Mouse (Mus musculus): Measurements from ENCODE around the gene Thsd7b. TPM values are rescaled to one million over a fixed set of nuclear protein-coding genes. Genes with fewer than 3 reads are reported as not detected.

The Thsd7b gene
- polyA plus RNA-seq, 1 experiment from 2014 or later: 3.3 TPM

DNA sequence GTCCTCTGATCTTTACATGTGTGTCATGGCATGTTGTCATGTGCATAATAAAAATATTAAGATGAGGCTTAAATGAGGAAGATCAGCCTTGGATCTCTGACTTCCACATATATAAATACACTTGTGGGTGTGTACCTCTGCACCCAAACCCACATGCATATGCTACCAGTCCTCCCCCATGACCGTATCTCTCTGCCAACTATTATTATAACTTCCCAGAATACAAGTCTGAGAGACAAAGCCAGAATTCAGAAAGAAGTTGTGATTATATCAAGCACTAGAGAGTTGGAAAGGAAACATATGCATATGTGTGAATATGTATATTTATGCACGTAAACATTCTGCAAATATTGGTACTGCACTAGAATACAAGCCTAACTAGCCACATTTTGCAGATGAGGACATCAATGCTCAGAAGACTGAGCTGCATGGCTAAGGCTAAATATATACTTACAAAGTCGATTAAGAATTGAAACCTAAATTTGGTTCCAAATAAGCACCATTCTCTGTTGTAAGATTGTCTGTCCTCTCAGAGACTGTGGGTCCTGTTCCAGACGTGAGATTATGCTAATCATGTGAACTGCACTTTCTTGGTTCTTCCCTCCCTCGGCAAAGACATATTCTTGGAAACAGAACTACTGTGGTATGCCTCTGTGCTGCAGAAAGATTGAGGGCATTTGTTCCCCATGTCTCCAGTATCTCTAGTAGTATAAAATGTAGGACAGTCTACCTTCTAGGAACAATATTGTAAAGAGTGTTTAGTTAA is 211.3 kb downstream of the Thsd7b start:
- no peak overlapping the region for H3K4me3 ChIP-seq (ENCODE audit: low read depth, low read length)
- H3K27me3 ChIP-seq (ENCODE audit: control insufficient read depth, insufficient read depth, low read length): no peaks in the 10 kb centered on the region
- DNase-seq (ENCODE audit: low spot score, missing footprints) (no peak), ATAC-seq (ENCODE audit: low FRiP score) (no peak)
- H3K36me3 ChIP-seq (ENCODE audit: control insufficient read depth, insufficient read depth, low read length): no peaks in the 10 kb centered on the region
- WGBS: 75% methylated on average over 5 of the region's 5 CpGs
- H3K4me2 ChIP-seq: no peak overlapping the region
- H3K9me3 ChIP-seq (ENCODE audit: control insufficient read depth, low read length): no peaks in the 10 kb centered on the region
- no peaks in the 10 kb centered on the region for H3K4me1 ChIP-seq (ENCODE audit: control insufficient read depth, insufficient read depth, low read length)
- H3K27ac ChIP-seq (ENCODE audit: low read depth, low read length): no peak overlapping the region
- H3K9ac ChIP-seq (ENCODE audit: low read length): no peak overlapping the region

DNA sequence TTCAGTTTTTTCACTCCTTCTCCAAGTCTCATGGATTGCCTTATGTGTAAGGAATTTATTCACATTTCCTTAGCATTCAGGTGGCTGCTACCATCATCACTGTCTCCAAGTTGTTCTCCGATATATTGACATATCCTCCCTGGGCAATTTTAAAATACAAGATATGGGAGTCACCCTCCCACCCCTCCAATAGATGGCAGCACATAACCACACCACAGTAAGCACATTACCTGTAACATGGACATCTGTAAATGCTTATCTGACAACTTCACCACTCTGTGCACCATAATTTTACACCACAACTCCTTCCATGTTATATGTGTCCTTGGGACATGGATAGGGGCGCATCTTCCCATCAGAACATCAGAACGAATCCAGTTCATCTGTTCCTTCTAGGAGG is 218.0 kb downstream of the Thsd7b start:
- ATAC-seq (ENCODE audit: low FRiP score) (no peak), DNase-seq (ENCODE audit: low spot score, missing footprints) (no peak)

DNA sequence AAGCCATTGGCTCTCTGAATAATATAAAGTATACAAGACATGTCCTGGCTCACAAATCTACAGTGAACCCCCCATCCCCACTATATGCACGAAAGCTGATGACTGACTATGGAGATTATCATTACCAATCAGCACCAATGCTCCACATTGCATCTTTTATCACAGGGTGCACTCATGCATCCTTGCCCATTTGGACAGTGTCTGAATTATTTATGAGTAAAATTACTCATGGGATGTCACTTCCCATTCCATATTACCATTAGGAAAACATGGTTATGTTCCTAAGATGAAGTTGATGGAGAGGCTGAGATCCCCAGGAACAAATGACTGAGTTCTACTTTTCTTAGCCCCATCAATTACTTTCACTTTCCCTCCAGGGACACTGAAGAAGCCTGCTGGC is 220.8 kb downstream of the Thsd7b start:
- Histone ChIP-seq H3K27ac (ENCODE audit: low read depth, low read length) (no peak overlapping the region), H3K27me3 (ENCODE audit: control insufficient read depth, insufficient read depth, low read length) (no peaks in the 10 kb centered on the region), H3K4me1 (ENCODE audit: control insufficient read depth, insufficient read depth, low read length) (no peaks in the 10 kb centered on the region), H3K4me2 (no peak overlapping the region), H3K9ac (ENCODE audit: low read length) (no peak overlapping the region), H3K4me3 (ENCODE audit: low read depth, low read length) (no peak overlapping the region), H3K36me3 (ENCODE audit: control insufficient read depth, insufficient read depth, low read length) (no peaks in the 10 kb centered on the region), H3K9me3 (ENCODE audit: control insufficient read depth, low read length) (no peaks in the 10 kb centered on the region)
- DNase-seq (ENCODE audit: low spot score, missing footprints) (no peak), ATAC-seq (ENCODE audit: low FRiP score) (no peak)
- 80% methylated on average over 1 of the region's 1 CpGs for WGBS

More for the DNA sequence above, 218.0 kb downstream of the Thsd7b start:
- Histone ChIP-seq H3K4me3 (ENCODE audit: low read depth, low read length) (no peak overlapping the region), H3K4me2 (no peak overlapping the region), H3K9me3 (ENCODE audit: control insufficient read depth, low read length) (no peaks in the 10 kb centered on the region), H3K9ac (ENCODE audit: low read length) (no peak overlapping the region), H3K36me3 (ENCODE audit: control insufficient read depth, insufficient read depth, low read length) (no peaks in the 10 kb centered on the region), H3K27ac (ENCODE audit: low read depth, low read length) (no peak overlapping the region), H3K27me3 (ENCODE audit: control insufficient read depth, insufficient read depth, low read length) (no peaks in the 10 kb centered on the region), H3K4me1 (ENCODE audit: control insufficient read depth, insufficient read depth, low read length) (no peaks in the 10 kb centered on the region)
- 91% methylated on average over 3 of the region's 3 CpGs for WGBS

DNA sequence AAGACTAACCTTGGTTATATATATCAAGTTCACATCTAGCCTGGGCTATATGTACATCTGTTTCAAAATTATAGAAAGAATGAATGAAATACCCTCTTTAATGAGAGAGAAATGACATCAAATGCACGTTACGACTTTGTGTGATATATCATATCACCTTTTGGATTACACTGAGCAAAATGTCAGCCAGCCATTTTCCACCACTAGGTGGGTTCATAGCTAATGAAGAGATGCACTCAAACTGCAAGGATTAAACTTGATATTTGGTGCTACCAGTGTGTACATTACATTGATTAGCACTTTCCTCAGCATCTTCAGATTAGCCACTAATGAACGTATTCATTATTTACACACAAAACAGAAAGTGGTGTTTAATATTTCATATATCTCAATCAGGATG is 228.6 kb downstream of the Thsd7b start:
- Histone ChIP-seq H3K4me1 (ENCODE audit: control insufficient read depth, insufficient read depth, low read length) (no peaks in the 10 kb centered on the region), H3K4me3 (ENCODE audit: low read depth, low read length) (no peak overlapping the region), H3K27me3 (ENCODE audit: control insufficient read depth, insufficient read depth, low read length) (no peaks in the 10 kb centered on the region), H3K27ac (ENCODE audit: low read depth, low read length) (no peak overlapping the region), H3K36me3 (ENCODE audit: control insufficient read depth, insufficient read depth, low read length) (no peaks in the 10 kb centered on the region), H3K9me3 (ENCODE audit: control insufficient read depth, low read length) (no peaks in the 10 kb centered on the region), H3K9ac (ENCODE audit: low read length) (no peak overlapping the region), H3K4me2 (no peak overlapping the region)
- ATAC-seq (ENCODE audit: low FRiP score) (no peak), DNase-seq (ENCODE audit: low spot score, missing footprints) (no peak)
- 84% methylated on average over 3 of the region's 3 CpGs for WGBS

DNA sequence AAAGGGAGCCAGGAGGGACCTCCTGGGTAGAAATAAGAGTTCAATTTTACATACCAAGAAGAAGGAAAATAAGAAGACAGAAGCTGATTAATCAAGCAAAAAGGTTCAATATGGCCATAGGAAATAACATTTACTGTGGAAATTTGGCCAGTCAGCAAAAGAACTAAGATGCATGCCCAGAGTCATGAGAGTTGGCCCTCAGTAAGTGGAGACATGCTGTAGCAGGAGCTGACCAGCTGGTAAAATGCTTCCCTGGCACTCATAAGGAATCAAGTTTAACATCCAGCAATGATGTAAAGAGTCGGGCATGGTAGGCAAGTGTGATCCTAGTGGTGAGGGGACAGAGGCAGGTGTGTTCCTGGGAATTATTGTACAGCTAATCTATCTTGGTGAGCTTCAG is 243.3 kb downstream of the Thsd7b start:
- Histone ChIP-seq H3K27me3 (ENCODE audit: control insufficient read depth, insufficient read depth, low read length) (no peaks in the 10 kb centered on the region), H3K36me3 (ENCODE audit: control insufficient read depth, insufficient read depth, low read length) (no peaks in the 10 kb centered on the region), H3K27ac (ENCODE audit: low read depth, low read length) (no peak overlapping the region), H3K4me1 (ENCODE audit: control insufficient read depth, insufficient read depth, low read length) (no peaks in the 10 kb centered on the region), H3K4me3 (ENCODE audit: low read depth, low read length) (no peak overlapping the region), H3K9me3 (ENCODE audit: control insufficient read depth, low read length) (no peaks in the 10 kb centered on the region), H3K9ac (ENCODE audit: low read length) (no peak overlapping the region), H3K4me2 (no peak overlapping the region)
- ATAC-seq (ENCODE audit: low FRiP score) (no peak), DNase-seq (ENCODE audit: low spot score, missing footprints) (no peak)
- 76% methylated on average over 1 of the region's 1 CpGs for WGBS

DNA sequence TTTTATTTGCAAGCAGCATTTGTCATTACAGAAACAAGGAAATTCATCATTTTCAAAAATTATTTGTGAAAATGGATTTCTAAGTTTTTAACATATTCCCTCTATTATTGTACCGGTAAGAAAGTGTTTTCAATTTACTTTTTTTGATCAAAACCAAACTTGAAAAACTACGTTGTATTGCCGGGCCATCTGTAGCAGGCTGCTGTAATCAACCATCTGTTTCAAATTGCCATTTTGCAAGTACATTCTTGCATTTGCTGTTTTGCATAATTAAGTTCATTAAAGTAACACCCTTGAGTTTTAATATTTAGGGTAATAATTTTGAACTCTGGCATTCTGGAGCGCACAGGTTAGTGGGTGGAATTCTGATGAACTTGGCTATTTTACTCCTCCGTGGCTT is 246.6 kb downstream of the Thsd7b start:
- no peaks in the 10 kb centered on the region for H3K9me3 ChIP-seq (ENCODE audit: control insufficient read depth, low read length)
- no peak overlapping the region for H3K4me3 ChIP-seq (ENCODE audit: low read depth, low read length)
- no peaks in the 10 kb centered on the region for H3K36me3 ChIP-seq (ENCODE audit: control insufficient read depth, insufficient read depth, low read length)
- no peaks in the 10 kb centered on the region for H3K4me1 ChIP-seq (ENCODE audit: control insufficient read depth, insufficient read depth, low read length)
- DNase-seq (ENCODE audit: low spot score, missing footprints) (no peak), ATAC-seq (ENCODE audit: low FRiP score) (no peak)
- 91% methylated on average over 5 of the region's 5 CpGs for whole genome bisulfite sequencing
- H3K9ac ChIP-seq (ENCODE audit: low read length): no peak overlapping the region
- H3K27ac ChIP-seq (ENCODE audit: low read depth, low read length): no peak overlapping the region
- no peak overlapping the region for H3K4me2 ChIP-seq
- H3K27me3 ChIP-seq (ENCODE audit: control insufficient read depth, insufficient read depth, low read length): no peaks in the 10 kb centered on the region

DNA sequence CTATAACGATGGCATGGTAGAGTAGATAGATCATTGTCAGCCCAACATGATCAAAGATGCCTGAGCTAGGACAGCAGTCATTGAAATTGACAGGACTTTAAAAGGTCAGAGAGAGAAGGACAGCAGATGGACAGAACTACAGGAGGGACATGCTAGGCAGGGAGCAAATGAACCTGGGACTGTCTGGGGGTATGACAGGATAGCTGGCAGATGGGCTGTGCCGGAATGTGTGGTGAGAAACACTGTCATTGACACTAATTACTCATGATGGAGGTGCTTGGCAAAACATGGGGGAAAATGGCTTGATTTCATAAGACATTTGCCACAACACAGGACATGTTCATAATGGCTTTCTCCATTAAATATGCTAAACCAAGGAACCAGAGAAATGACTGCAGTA is 253.9 kb downstream of the Thsd7b start:
- ATAC-seq (ENCODE audit: low FRiP score): no peak
- Histone ChIP-seq H3K27me3 (ENCODE audit: control insufficient read depth, insufficient read depth, low read length) (no peaks in the 10 kb centered on the region), H3K36me3 (ENCODE audit: control insufficient read depth, insufficient read depth, low read length) (no peaks in the 10 kb centered on the region), H3K4me1 (ENCODE audit: control insufficient read depth, insufficient read depth, low read length) (no peaks in the 10 kb centered on the region), H3K9ac (ENCODE audit: low read length) (no peak overlapping the region), H3K27ac (ENCODE audit: low read depth, low read length) (no peak overlapping the region), H3K4me2 (no peak overlapping the region), H3K4me3 (ENCODE audit: low read depth, low read length) (no peak overlapping the region), H3K9me3 (ENCODE audit: control insufficient read depth, low read length) (no peaks in the 10 kb centered on the region)
- DNase-seq (ENCODE audit: low spot score, missing footprints): peak; percentile 10
- 94% methylated on average over 2 of the region's 2 CpGs for WGBS

DNA sequence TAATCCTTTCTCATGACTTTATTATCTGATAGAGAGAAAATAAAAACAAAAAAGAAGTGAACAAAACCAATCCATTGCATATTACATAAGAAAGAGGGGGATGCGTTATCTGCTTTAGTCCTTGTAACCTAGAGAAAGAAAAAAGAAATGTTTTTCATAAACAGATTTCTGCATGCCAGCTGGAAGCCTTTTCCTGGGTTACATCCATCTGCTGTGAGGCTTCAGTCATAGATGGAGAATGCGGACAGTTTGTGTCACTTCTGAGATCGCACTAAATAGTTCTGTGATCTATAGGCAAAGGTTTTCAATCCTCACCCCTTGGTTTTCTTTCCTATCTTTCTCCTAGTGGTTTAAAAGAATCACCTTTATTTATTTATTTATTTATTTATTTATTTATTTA is 259.1 kb downstream of the Thsd7b start:
- WGBS: 95% methylated on average over 3 of the region's 3 CpGs
- H3K9me3 ChIP-seq (ENCODE audit: control insufficient read depth, low read length): no peaks in the 10 kb centered on the region
- no peaks in the 10 kb centered on the region for H3K36me3 ChIP-seq (ENCODE audit: control insufficient read depth, insufficient read depth, low read length)
- DNase-seq (ENCODE audit: low spot score, missing footprints) (peak; percentile 81), ATAC-seq (ENCODE audit: low FRiP score) (no peak)
- no peaks in the 10 kb centered on the region for H3K4me1 ChIP-seq (ENCODE audit: control insufficient read depth, insufficient read depth, low read length)
- H3K4me3 ChIP-seq (ENCODE audit: low read depth, low read length): no peak overlapping the region
- no peak overlapping the region for H3K27ac ChIP-seq (ENCODE audit: low read depth, low read length)
- no peaks in the 10 kb centered on the region for H3K27me3 ChIP-seq (ENCODE audit: control insufficient read depth, insufficient read depth, low read length)
- H3K9ac ChIP-seq (ENCODE audit: low read length): no peak overlapping the region
- H3K4me2 ChIP-seq: no peak overlapping the region

DNA sequence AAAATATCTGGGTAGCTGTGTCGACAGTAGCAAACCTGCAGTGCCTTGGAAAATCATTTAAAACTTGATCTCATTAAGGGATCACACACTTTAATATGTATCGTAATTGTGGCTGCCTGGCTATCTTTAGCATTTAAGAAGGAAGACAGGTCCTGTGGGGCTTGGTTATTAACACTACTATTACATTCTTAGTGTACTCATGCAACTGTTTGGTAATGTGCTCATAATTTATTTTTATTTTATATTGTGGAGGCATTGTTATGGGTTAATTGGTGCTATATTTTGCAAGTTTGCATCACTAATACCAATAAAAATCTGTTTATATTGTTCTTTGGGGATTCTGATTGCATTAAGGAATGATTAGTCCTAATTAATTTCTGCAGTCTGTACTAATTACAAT is 265.4 kb downstream of the Thsd7b start:
- WGBS: 89% methylated on average over 2 of the region's 2 CpGs
- H3K4me1 ChIP-seq (ENCODE audit: control insufficient read depth, insufficient read depth, low read length): no peaks in the 10 kb centered on the region
- H3K27ac ChIP-seq (ENCODE audit: low read depth, low read length): no peak overlapping the region
- no peaks in the 10 kb centered on the region for H3K27me3 ChIP-seq (ENCODE audit: control insufficient read depth, insufficient read depth, low read length)
- no peak overlapping the region for H3K4me2 ChIP-seq
- H3K4me3 ChIP-seq (ENCODE audit: low read depth, low read length): no peak overlapping the region
- ATAC-seq (ENCODE audit: low FRiP score) (no peak), DNase-seq (ENCODE audit: low spot score, missing footprints) (no peak)
- H3K36me3 ChIP-seq (ENCODE audit: control insufficient read depth, insufficient read depth, low read length): no peaks in the 10 kb centered on the region
- H3K9ac ChIP-seq (ENCODE audit: low read length): no peak overlapping the region
- H3K9me3 ChIP-seq (ENCODE audit: control insufficient read depth, low read length): no peaks in the 10 kb centered on the region

Measured in midbrain, embryonic 11.5 days (tissue).